Mouse (Mus musculus) lung, embryonic 16.5 days (tissue): Measurements from ENCODE around the gene Smim6. TPM values are rescaled to one million over a fixed set of nuclear protein-coding genes. Genes with fewer than 3 reads are reported as not detected.

Source experiments
- ATAC-seq: fragments of 200-750 bp; cut with Nextera tagmentation; 2 replicates; pipeline ENCODE4 v1.8.0; 2017; ENCODE audit warnings: low read depth, mild to moderate bottlenecking, moderate library complexity
- H3K27ac ChIP-seq: fragments of 300-500 bp; sonication (generic); 2 replicates; pipeline ENCODE4 v1.5.1; 2014; ENCODE audit warnings: mild to moderate bottlenecking, control low read depth, low read length
- H3K27me3 ChIP-seq: fragments of 300-500 bp; sonication (generic); 2 replicates; pipeline ENCODE4 v1.6.1; 2014; ENCODE audit warnings: low read depth, low read length, mixed read lengths; ENCODE audit not compliant: control insufficient read depth, insufficient read depth
- H3K36me3 ChIP-seq: fragments of 300-500 bp; sonication (generic); 2 replicates; pipeline ENCODE4 v1.6.1; 2014; ENCODE audit warnings: low read length; ENCODE audit not compliant: control insufficient read depth, insufficient read depth
- H3K4me1 ChIP-seq: fragments of 300-500 bp; sonication (generic); replicated peaks from 2 replicates; pipeline ENCODE4 v1.6.1; 2014; ENCODE audit warnings: low read length, mixed read lengths; ENCODE audit not compliant: control insufficient read depth, insufficient read depth
- H3K4me2 ChIP-seq: fragments of 300-500 bp; sonication (generic); 2 replicates; pipeline ENCODE4 v1.6.1; 2014; ENCODE audit warnings: low read depth, low read length, control low read depth
- H3K4me3 ChIP-seq: fragments of 300-500 bp; sonication (generic); 2 replicates; pipeline ENCODE4 v1.5.1; 2014; ENCODE audit warnings: mild to moderate bottlenecking, low read length, control low read depth
- H3K9ac ChIP-seq: fragments of 300-500 bp; sonication (generic); 2 replicates; pipeline ENCODE4 v1.6.1; 2014; ENCODE audit warnings: low read length, control low read depth
- H3K9me3 ChIP-seq: fragments of 300-500 bp; sonication (generic); 2 replicates; pipeline ENCODE4 v1.6.1; 2016; ENCODE audit warnings: low read length; ENCODE audit not compliant: control insufficient read depth
- WGBS: fragments of 180-500 bp; shearing (Covaris S2); extraction: QIAGEN DNeasy Blood & Tissue Kit; methylation state at CpG from one replicate; pipeline ENCODE4 v1.1.7; 2014; 5-methylcytosine and 5-hydroxymethylcytosine counted together
- polyA plus RNA-seq: library from polyadenylated mRNA; unstranded; fragments of >200 nt; fragmentation: Nextera tagmentation; extraction: Ambion mirVana; gene quantifications from 2 replicates; pipeline ENCODE4 v1.2.1, GENCODE M21; 2015

The Smim6 gene
- polyA plus RNA-seq, 1 experiment from 2014 or later: 35.5 TPM

GRCm38 (mm10) chr11:115946221-115946828 is 34.5 kb downstream of the Smim6 start:
- Histone ChIP-seq H3K4me2 (no peak overlapping the region), H3K4me1 (no peaks in the 10 kb centered on the region), H3K27me3 (no peaks in the 10 kb centered on the region), H3K36me3 (peaks cover 7% of the 10 kb centered on the region), H3K9me3 (no peaks in the 10 kb centered on the region), H3K9ac (no peak overlapping the region), H3K27ac (no peak overlapping the region; the same call in 1 of the 2 replicates), H3K4me3 (no peak overlapping the region)
- ATAC-seq: peak; percentile 28; the same call in 1 of the 2 replicates
- WGBS: 73% methylated on average over 9 of the region's 9 CpGs

- H3K9ac ChIP-seq: no peak overlapping the region
- H3K4me2 ChIP-seq: no peak overlapping the region
- no peaks in the 10 kb centered on the region for H3K9me3 ChIP-seq
- no peak overlapping the region for H3K27ac ChIP-seq
- ATAC-seq: no peak
- WGBS: 88% methylated on average over 9 of the region's 9 CpGs
- no peak overlapping the region for H3K4me3 ChIP-seq
- no peaks in the 10 kb centered on the region for H3K27me3 ChIP-seq
- no peaks in the 10 kb centered on the region for H3K4me1 ChIP-seq
- peaks cover 4% of the 10 kb centered on the region; the same call in 1 of the 2 replicates for H3K36me3 ChIP-seq
Measured at GRCm38 (mm10) chr11:115948316-115948715, 36.5 kb downstream of the Smim6 start.

GRCm38 (mm10) chr11:115950719-115951118 is 38.9 kb downstream of the Smim6 start:
- ATAC-seq: no peak
- Histone ChIP-seq H3K27me3 (no peaks in the 10 kb centered on the region), H3K27ac (no peak overlapping the region), H3K36me3 (peaks cover 10% of the 10 kb centered on the region; the same call in 1 of the 2 replicates), H3K9me3 (no peaks in the 10 kb centered on the region), H3K4me1 (0 out of 2 replicates have a peak, but pooled peaks cover 3% of the 10 kb centered on the region), H3K4me3 (no peak overlapping the region), H3K9ac (no peak overlapping the region), H3K4me2 (no peak overlapping the region)
- WGBS: 91% methylated on average over 2 of the region's 2 CpGs

- no peak overlapping the region for H3K4me2 ChIP-seq
- H3K27me3 ChIP-seq: no peaks in the 10 kb centered on the region
- H3K36me3 ChIP-seq: peaks cover 22% of the 10 kb centered on the region
- H3K27ac ChIP-seq: no peak overlapping the region
- ATAC-seq: no peak
- H3K9ac ChIP-seq: no peak overlapping the region
- 80% methylated on average over 5 of the region's 5 CpGs for WGBS
- H3K9me3 ChIP-seq: no peaks in the 10 kb centered on the region
- no peak overlapping the region for H3K4me3 ChIP-seq
- 0 out of 2 replicates have a peak, but pooled peaks cover 3% of the 10 kb centered on the region for H3K4me1 ChIP-seq
Measured at GRCm38 (mm10) chr11:115954712-115955111, 42.9 kb downstream of the Smim6 start.

- H3K9me3 ChIP-seq: no peaks in the 10 kb centered on the region
- ATAC-seq: peak; percentile 61; the same call in 1 of the 2 replicates
- H3K27me3 ChIP-seq: no peaks in the 10 kb centered on the region
- peaks cover 22% of the 10 kb centered on the region for H3K36me3 ChIP-seq
- H3K27ac ChIP-seq: peak overlapping the region; percentile 39; the same call in 1 of the 2 replicates
- no peak overlapping the region for H3K4me2 ChIP-seq
- 0 out of 2 replicates have a peak, but pooled peaks cover 3% of the 10 kb centered on the region for H3K4me1 ChIP-seq
- no peak overlapping the region for H3K9ac ChIP-seq
- WGBS: 60% methylated on average over 10 of the region's 10 CpGs
- no peak overlapping the region for H3K4me3 ChIP-seq
Measured at GRCm38 (mm10) chr11:115955195-115955858, 43.5 kb downstream of the Smim6 start.

GRCm38 (mm10) chr11:115956453-115956852 is 44.6 kb downstream of the Smim6 start:
- 0 out of 2 replicates have a peak, but pooled peaks cover 3% of the 10 kb centered on the region for H3K4me1 ChIP-seq
- H3K27ac ChIP-seq: peak overlapping the region; percentile 50
- peak; percentile 46 for ATAC-seq
- WGBS: 45% methylated on average over 4 of the region's 4 CpGs
- no peak overlapping the region for H3K4me3 ChIP-seq
- H3K9ac ChIP-seq: 0 out of 2 replicates have a peak overlapping the region, but pooled peaks have one; percentile 17
- peaks cover 23% of the 10 kb centered on the region for H3K36me3 ChIP-seq
- H3K4me2 ChIP-seq: no peak overlapping the region
- H3K27me3 ChIP-seq: no peaks in the 10 kb centered on the region
- H3K9me3 ChIP-seq: no peaks in the 10 kb centered on the region

- no peaks in the 10 kb centered on the region for H3K9me3 ChIP-seq
- H3K36me3 ChIP-seq: peaks cover 25% of the 10 kb centered on the region
- 62% methylated on average over 7 of the region's 7 CpGs for WGBS
- no peak overlapping the region for H3K27ac ChIP-seq
- no peaks in the 10 kb centered on the region for H3K27me3 ChIP-seq
- no peak overlapping the region for H3K9ac ChIP-seq
- ATAC-seq: no peak
- H3K4me1 ChIP-seq: 0 out of 2 replicates have a peak, but pooled peaks cover 3% of the 10 kb centered on the region
- H3K4me3 ChIP-seq: no peak overlapping the region
- no peak overlapping the region for H3K4me2 ChIP-seq
Measured at GRCm38 (mm10) chr11:115957971-115958370, 46.2 kb downstream of the Smim6 start.

GRCm38 (mm10) chr11:115959018-115959417 is 47.2 kb downstream of the Smim6 start:
- H3K4me3 ChIP-seq: no peak overlapping the region
- H3K4me2 ChIP-seq: no peak overlapping the region
- no peak overlapping the region for H3K27ac ChIP-seq
- H3K36me3 ChIP-seq: peaks cover 21% of the 10 kb centered on the region
- H3K9me3 ChIP-seq: no peaks in the 10 kb centered on the region
- no peak overlapping the region for H3K9ac ChIP-seq
- no peak for ATAC-seq
- WGBS: 97% methylated on average over 9 of the region's 9 CpGs
- no peaks in the 10 kb centered on the region for H3K27me3 ChIP-seq
- 0 out of 2 replicates have a peak, but pooled peaks cover 3% of the 10 kb centered on the region for H3K4me1 ChIP-seq

GRCm38 (mm10) chr11:115962651-115963412 is 51.0 kb downstream of the Smim6 start:
- Histone ChIP-seq H3K4me2 (no peak overlapping the region), H3K27ac (no peak overlapping the region), H3K27me3 (no peaks in the 10 kb centered on the region), H3K4me1 (no peaks in the 10 kb centered on the region), H3K36me3 (peaks cover 38% of the 10 kb centered on the region), H3K9me3 (no peaks in the 10 kb centered on the region), H3K9ac (no peak overlapping the region), H3K4me3 (no peak overlapping the region)
- WGBS: 92% methylated on average over 9 of the region's 9 CpGs
- no peak for ATAC-seq
